Mouse (Mus musculus): Measurements from ENCODE around the gene Spaca3. TPM values are rescaled to one million over a fixed set of nuclear protein-coding genes. Genes with fewer than 3 reads are reported as not detected.

Spaca3 gene
- not detected in 2 replicates for polyA plus RNA-seq (2015; fragmentation: Nextera tagmentation; extraction: Ambion mirVana)

GRCm38 (mm10) chr11:80858065-80858464, at the start of gene Spaca3:
TSS of gene Spaca3 (plus strand) at chr11:80858365.
- H3K9me3 ChIP-seq = no peaks in the 10 kb centered on the region
- no peaks in the 10 kb centered on the region for H3K36me3 ChIP-seq
- WGBS = 74% methylated on average over 10 of the region's 10 CpGs
- no peak within 1 kb of the TSS for H3K27ac ChIP-seq
- H3K4me2 ChIP-seq (replicated peaks) = no peak within 1 kb of the TSS
- ATAC-seq = no peak
- no peaks in the 10 kb centered on the region for H3K27me3 ChIP-seq
- H3K4me1 ChIP-seq (replicated peaks) = peaks cover 4% of the 10 kb centered on the region; the same call in 1 of the 2 replicates
- H3K4me3 ChIP-seq (replicated peaks) = no peak within 1 kb of the TSS
- H3K9ac ChIP-seq (replicated peaks) = no peak within 1 kb of the TSS

GRCm38 (mm10) chr11:80808551-80809070, 49.6 kb upstream of the Spaca3 start:
- Histone ChIP-seq H3K4me2 (replicated peaks) (no peak overlapping the region), H3K27me3 (no peaks in the 10 kb centered on the region; the same call in 1 of the 2 replicates), H3K36me3 (peaks cover 5% of the 10 kb centered on the region; the same call in 1 of the 2 replicates), H3K4me3 (replicated peaks) (no peak overlapping the region), H3K9ac (replicated peaks) (no peak overlapping the region), H3K4me1 (replicated peaks) (peaks cover 23% of the 10 kb centered on the region), H3K9me3 (no peaks in the 10 kb centered on the region), H3K27ac (no peak overlapping the region)
- ATAC-seq = no peak
- 75% methylated on average over 6 of the region's 6 CpGs for WGBS

- WGBS = 40% methylated on average over 5 of the region's 6 CpGs
- H3K4me1 ChIP-seq (replicated peaks) = peaks cover 23% of the 10 kb centered on the region
- peaks cover 14% of the 10 kb centered on the region for H3K36me3 ChIP-seq
- peak overlapping the region; percentile 61 for H3K27ac ChIP-seq
- H3K9me3 ChIP-seq = no peaks in the 10 kb centered on the region
- peak overlapping the region; percentile 77; the same call in 1 of the 2 replicates for H3K9ac ChIP-seq (replicated peaks)
- H3K4me2 ChIP-seq (replicated peaks) = peak overlapping the region; percentile 80
- ATAC-seq = peak; percentile 55
- H3K4me3 ChIP-seq (replicated peaks) = peak overlapping the region; percentile 55
- no peaks in the 10 kb centered on the region; the same call in 1 of the 2 replicates for H3K27me3 ChIP-seq
These were observed 48.5 kb upstream of the Spaca3 start for GRCm38 (mm10) chr11:80809666-80809992.

DNA sequence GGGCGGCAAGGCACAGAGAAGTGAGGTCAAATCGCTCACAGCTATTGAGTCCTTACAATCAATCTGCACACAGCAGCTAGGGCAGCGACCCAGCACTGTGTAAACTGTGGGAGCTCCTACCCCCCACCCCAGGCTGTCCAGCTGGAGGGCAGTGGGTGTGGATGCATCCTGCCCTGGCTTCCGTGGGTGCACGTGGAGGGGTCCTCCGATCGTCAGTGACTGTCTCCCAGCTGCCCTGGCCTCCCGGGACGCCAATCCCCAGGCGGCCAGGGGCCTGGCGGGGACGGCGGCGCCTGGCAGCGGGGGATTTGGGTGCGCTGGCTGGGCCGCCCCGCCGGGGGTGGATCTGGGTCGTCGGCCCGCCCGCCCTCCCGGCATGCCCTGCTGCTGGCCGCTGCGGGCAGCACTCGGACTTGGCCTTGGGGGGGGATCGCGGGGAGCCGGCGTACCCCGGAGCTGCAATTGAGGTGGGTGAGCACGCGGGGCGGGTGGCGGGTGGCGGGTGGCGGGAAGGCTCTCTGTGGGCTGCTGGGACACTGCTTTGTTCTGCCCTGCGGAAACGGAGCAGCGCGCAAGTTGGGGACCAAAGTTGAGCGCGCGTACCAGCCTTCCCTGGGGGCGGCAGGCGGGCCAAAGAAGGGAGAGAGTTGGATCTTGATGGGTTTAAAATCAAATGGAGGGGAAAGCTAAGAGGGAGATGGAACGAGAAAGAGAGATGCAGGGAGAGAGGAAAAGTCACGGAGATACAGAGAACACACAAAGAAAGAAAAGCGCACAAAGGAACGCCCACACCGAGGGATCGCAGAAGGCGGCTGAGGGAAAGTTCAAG, 48.0 kb upstream of the Spaca3 start, which contains the start of gene Tmem98:
Tmem98 (plus strand) TSS at position 183 of the 829 bp plus-strand sequence.
- H3K27ac ChIP-seq = peak within 1 kb of the TSS; percentile 61
- no peaks in the 10 kb centered on the region; the same call in 1 of the 2 replicates for H3K27me3 ChIP-seq
- no peaks in the 10 kb centered on the region for H3K9me3 ChIP-seq
- peak within 1 kb of the TSS; percentile 55 for H3K4me3 ChIP-seq (replicated peaks)
- H3K36me3 ChIP-seq = peaks cover 14% of the 10 kb centered on the region
- ATAC-seq = peak; percentile 90
- under 1% methylated on average over 54 of the region's 54 CpGs for WGBS
- peak within 1 kb of the TSS; percentile 80 for H3K4me2 ChIP-seq (replicated peaks)
- H3K4me1 ChIP-seq (replicated peaks) = peaks cover 23% of the 10 kb centered on the region
- H3K9ac ChIP-seq (replicated peaks) = peak within 1 kb of the TSS; percentile 77

DNA sequence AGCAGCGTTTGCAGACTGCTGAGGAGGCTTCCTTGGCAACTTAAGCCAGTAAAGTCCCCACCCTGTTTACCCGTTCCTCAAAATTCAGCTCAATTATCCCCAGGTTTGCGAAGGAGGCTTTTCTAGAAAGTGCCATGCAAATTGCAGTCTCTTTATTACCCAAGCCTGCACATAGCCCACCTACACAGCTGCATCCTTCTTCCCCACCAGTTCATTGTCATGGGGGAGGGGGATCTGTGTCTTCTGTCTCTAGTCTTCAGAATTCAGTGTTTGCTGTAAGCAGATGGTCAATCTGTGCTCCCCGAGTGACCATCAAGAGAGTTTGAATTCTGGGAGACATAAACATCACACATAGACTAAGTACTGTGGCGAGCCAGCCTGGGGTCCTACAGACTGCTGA, 47.0 kb upstream of the Spaca3 start:
- Histone ChIP-seq H3K27ac (no peak overlapping the region), H3K4me2 (replicated peaks) (peak overlapping the region; percentile 80), H3K27me3 (no peaks in the 10 kb centered on the region; the same call in 1 of the 2 replicates), H3K9me3 (no peaks in the 10 kb centered on the region), H3K36me3 (peaks cover 22% of the 10 kb centered on the region), H3K4me3 (replicated peaks) (peak overlapping the region; percentile 55), H3K9ac (replicated peaks) (peak overlapping the region; percentile 77), H3K4me1 (replicated peaks) (peaks cover 23% of the 10 kb centered on the region)
- 21% methylated on average over 5 of the region's 5 CpGs for WGBS
- ATAC-seq = no peak; the same call in 1 of the 2 replicates

DNA sequence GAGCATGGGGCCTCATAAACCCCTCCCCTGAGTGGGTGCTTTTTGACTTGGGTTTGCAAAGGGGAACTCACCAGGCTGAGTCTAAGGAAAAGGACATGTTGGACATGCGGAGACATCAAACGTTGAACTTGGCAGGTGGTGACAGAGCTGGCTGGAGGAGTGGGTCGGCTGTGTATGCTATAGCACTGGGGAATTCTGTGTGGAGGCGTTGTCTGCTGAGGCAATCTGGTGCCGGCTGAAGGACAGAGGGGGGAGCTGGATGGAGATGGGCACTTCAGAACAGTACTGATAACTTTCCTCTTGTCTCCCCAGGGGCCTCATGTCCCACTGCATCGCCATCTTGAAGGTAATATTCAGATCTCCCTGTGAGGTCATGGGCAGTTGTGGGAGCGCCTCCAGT, 42.8 kb upstream of the Spaca3 start:
- peaks cover 28% of the 10 kb centered on the region for H3K36me3 ChIP-seq
- 91% methylated on average over 7 of the region's 7 CpGs for WGBS

DNA sequence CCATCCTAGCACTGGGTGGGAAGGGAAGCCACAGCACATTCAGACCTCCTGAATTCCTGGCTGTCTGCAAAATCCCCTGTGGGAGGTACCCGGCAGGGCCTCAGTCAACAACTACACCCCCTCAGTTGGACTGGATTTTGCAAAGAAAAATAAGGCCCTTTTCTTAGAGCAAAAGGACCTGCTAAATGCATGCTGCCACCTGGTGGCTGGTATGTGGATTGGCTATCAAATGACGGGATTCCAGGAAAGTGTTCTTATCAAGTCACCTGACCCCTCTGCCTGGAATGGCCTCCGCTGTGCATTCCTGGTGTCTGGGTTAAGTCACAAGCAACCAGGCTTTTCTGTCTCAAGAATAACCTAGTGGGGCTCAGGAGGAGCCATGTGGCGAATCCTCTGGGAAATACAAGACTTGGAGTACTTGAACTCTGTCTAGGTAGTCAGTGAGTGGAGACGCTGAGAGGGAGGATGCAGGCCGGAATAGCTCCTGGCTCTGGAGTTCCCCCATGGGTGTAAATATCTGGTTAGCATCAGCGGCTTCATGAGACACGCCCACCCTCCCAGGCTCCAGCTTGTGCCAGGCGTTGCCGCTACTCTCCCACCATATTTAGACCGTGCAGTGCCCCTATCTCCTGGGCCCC, 40.0 kb upstream of the Spaca3 start:
- peaks cover 20% of the 10 kb centered on the region; the same call in 1 of the 2 replicates for H3K4me1 ChIP-seq (replicated peaks)
- H3K27me3 ChIP-seq = no peaks in the 10 kb centered on the region
- H3K9me3 ChIP-seq = no peaks in the 10 kb centered on the region
- H3K9ac ChIP-seq (replicated peaks) = no peak overlapping the region
- ATAC-seq = peak; percentile 48; the same call in 1 of the 2 replicates
- WGBS = 43% methylated on average over 11 of the region's 11 CpGs
- H3K4me3 ChIP-seq (replicated peaks) = no peak overlapping the region
- H3K27ac ChIP-seq = no peak overlapping the region
- H3K4me2 ChIP-seq (replicated peaks) = no peak overlapping the region
- peaks cover 39% of the 10 kb centered on the region for H3K36me3 ChIP-seq

More for the DNA sequence above, 42.8 kb upstream of the Spaca3 start:
- H3K27ac ChIP-seq = no peak overlapping the region
- H3K4me2 ChIP-seq (replicated peaks) = no peak overlapping the region
- H3K27me3 ChIP-seq = no peaks in the 10 kb centered on the region
- no peak overlapping the region for H3K9ac ChIP-seq (replicated peaks)
- no peak for ATAC-seq
- peaks cover 29% of the 10 kb centered on the region for H3K4me1 ChIP-seq (replicated peaks)
- no peaks in the 10 kb centered on the region for H3K9me3 ChIP-seq
- no peak overlapping the region for H3K4me3 ChIP-seq (replicated peaks)

DNA sequence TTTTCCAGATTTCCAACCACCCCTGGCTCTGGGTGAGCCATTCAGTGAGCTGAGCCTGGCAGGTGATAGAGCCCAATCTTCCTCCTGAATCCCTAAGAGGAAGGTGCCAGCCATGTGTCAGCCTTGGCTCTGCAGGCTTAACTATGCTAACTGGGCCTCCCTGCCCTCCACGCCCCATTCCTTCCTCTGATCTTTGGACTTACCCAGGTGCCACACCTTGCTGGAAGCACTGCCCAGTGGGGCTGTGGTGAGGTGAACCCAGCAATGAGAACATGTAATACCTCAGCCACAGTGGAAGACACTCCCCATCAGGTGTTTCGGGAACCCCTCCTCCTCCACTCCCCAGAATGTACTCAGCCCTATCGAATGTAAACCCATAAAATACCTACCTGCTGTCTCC, 38.1 kb upstream of the Spaca3 start:
- Histone ChIP-seq H3K4me3 (replicated peaks) (no peak overlapping the region), H3K27me3 (no peaks in the 10 kb centered on the region), H3K27ac (no peak overlapping the region), H3K36me3 (peaks cover 27% of the 10 kb centered on the region), H3K9me3 (no peaks in the 10 kb centered on the region), H3K9ac (replicated peaks) (no peak overlapping the region), H3K4me2 (replicated peaks) (no peak overlapping the region), H3K4me1 (replicated peaks) (peaks cover 20% of the 10 kb centered on the region; the same call in 1 of the 2 replicates)
- no peak for ATAC-seq
- 96% methylated on average over 3 of the region's 3 CpGs for WGBS

GRCm38 (mm10) chr11:80821296-80821695, 36.9 kb upstream of the Spaca3 start:
- no peak overlapping the region for H3K4me2 ChIP-seq (replicated peaks)
- 53% methylated on average over 14 of the region's 14 CpGs for WGBS
- no peaks in the 10 kb centered on the region for H3K9me3 ChIP-seq
- H3K27me3 ChIP-seq = no peaks in the 10 kb centered on the region
- H3K9ac ChIP-seq (replicated peaks) = no peak overlapping the region
- no peak for ATAC-seq
- H3K4me1 ChIP-seq (replicated peaks) = peaks cover 20% of the 10 kb centered on the region; the same call in 1 of the 2 replicates
- no peak overlapping the region for H3K27ac ChIP-seq
- peaks cover 19% of the 10 kb centered on the region; the same call in 1 of the 2 replicates for H3K36me3 ChIP-seq
- no peak overlapping the region for H3K4me3 ChIP-seq (replicated peaks)

DNA sequence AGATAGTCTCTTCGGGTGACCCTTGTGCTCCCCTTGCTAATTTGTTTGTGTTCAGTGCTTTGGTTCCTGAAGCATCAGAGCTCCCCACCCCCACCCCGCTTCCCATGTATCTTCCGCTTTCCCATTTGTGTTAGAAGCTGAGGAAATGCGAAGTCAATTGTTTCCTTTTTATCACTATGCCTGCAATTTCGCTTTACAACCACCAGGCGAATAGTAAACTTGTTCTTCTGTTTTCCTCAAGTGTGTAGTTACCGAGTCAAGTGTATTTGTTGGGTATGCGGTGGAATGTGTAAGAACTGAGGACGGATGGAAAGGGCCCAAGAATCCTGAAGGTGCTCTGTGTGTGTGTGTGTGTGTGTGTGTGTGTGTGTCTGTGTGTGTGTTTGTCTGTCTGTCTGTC, 36.4 kb upstream of the Spaca3 start:
- no peaks in the 10 kb centered on the region for H3K9me3 ChIP-seq
- 93% methylated on average over 9 of the region's 9 CpGs for WGBS
- H3K27ac ChIP-seq = no peak overlapping the region
- no peak for ATAC-seq
- H3K27me3 ChIP-seq = no peaks in the 10 kb centered on the region
- no peak overlapping the region for H3K9ac ChIP-seq (replicated peaks)
- H3K4me3 ChIP-seq (replicated peaks) = no peak overlapping the region
- no peak overlapping the region for H3K4me2 ChIP-seq (replicated peaks)
- peaks cover 19% of the 10 kb centered on the region; the same call in 1 of the 2 replicates for H3K36me3 ChIP-seq
- H3K4me1 ChIP-seq (replicated peaks) = peaks cover 20% of the 10 kb centered on the region; the same call in 1 of the 2 replicates

DNA sequence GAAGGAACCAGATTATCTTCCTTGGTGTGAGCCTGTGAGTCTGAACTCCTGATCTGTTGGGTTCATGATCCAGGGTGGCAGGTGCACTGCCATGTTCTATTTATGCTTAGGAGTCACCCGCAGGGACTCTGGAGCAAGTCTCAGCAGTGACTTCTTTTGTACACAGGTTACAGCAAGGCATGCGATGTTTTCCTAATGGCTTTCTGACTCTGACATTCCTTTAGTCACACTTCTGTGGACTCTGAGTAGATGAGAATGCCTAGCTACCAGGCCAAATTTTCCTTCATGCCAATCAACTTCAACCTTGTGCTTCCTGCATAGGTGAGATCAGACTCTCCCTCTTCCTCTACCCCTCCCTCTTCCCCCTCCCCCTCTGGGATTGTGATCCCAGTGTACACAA, 22.8 kb upstream of the Spaca3 start:
- Histone ChIP-seq H3K4me3 (replicated peaks) (no peak overlapping the region), H3K36me3 (no peaks in the 10 kb centered on the region)
- 77% methylated on average over 2 of the region's 2 CpGs for WGBS

DNA sequence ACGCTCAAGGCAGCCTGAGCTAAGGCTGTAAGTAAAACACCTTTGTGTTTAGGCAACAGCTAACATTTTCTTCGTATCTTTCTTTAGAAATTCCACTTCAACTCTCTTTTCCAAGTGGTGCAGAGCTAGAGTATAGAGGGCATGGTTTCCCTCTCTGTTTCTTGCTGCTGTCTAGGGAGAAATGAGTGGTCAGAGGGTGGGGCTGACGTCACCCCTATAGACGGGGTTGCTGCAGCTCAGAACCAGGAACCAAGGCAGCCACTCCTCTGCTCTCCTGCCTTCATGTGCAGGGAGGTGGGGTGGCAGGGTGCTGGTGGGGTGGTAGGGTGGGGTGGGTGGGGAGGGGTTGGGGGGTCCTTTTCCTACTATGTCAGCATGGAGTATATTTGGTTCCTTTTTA, 22.3 kb upstream of the Spaca3 start:
- Histone ChIP-seq H3K9ac (replicated peaks) (no peak overlapping the region), H3K27ac (no peak overlapping the region), H3K9me3 (no peaks in the 10 kb centered on the region), H3K27me3 (no peaks in the 10 kb centered on the region), H3K4me2 (replicated peaks) (no peak overlapping the region), H3K4me3 (replicated peaks) (no peak overlapping the region), H3K36me3 (no peaks in the 10 kb centered on the region), H3K4me1 (replicated peaks) (peaks cover 12% of the 10 kb centered on the region)
- WGBS = 78% methylated on average over 4 of the region's 4 CpGs
- ATAC-seq = no peak

More for the DNA sequence above, 22.8 kb upstream of the Spaca3 start:
- no peaks in the 10 kb centered on the region for H3K27me3 ChIP-seq
- no peak overlapping the region for H3K27ac ChIP-seq
- no peaks in the 10 kb centered on the region for H3K9me3 ChIP-seq
- ATAC-seq = no peak
- peaks cover 12% of the 10 kb centered on the region for H3K4me1 ChIP-seq (replicated peaks)
- no peak overlapping the region for H3K4me2 ChIP-seq (replicated peaks)
- no peak overlapping the region for H3K9ac ChIP-seq (replicated peaks)

Data from midbrain, embryonic 13.5 days (tissue).